Mouse (Mus musculus): ENCODE results near the gene Pex26.

DNA sequence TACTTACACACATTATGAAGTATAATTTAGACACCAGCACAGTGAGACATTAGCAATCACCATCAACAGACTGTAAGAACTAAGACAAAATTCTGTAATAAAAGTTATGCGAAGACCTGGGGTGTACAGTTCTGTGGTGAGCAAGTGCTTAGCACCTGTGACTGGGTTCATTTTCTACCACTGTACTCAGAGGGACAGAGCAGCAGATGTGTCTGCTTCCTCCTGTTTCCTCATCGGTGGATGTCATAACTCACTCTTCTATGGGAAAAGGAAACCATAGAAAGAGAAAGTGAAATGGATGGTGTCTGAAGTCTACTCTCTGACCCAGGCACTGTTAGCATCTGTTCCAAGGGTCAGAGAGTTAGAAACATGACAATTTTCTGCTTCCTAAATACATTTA lies 43.3 kb downstream of the Pex26 start:
- no peak for TF ChIP-seq TAL1 (IDR thresholded peaks at IDR 0.05; ENCODE audit: low read length)
- no peak for TF ChIP-seq GATA1 (IDR thresholded peaks at IDR 0.05; ENCODE audit: low read length)

All from erythroblast, embryonic 14.5 days (primary cell).